Mouse (Mus musculus) spleen, adult 2 months (tissue): ENCODE measurements at regions not wholly inside any gene's neighbourhood (a gene's known extent, or its start where the extent isn't known, plus 50 kb on each side); places are given as distances from the start of the nearest gene placed in this dataset.

Experiments used
- CTCF ChIP-seq: fragments of 200-500 bp; IDR thresholded peaks from 2 replicates; pipeline ENCODE4 v1.5.1; 2011; ENCODE audit warnings: mild to moderate bottlenecking, inconsistent platforms; ENCODE audit not compliant: insufficient read depth, insufficient read length, insufficient replicate concordance; ENCODE audit errors: extremely low read depth
- POLR2A ChIP-seq: fragments of 200-500 bp; IDR thresholded peaks from 2 replicates; pipeline ENCODE4 v1.6.1; 2011; ENCODE audit warnings: low read depth, low read length, inconsistent platforms

DNA sequence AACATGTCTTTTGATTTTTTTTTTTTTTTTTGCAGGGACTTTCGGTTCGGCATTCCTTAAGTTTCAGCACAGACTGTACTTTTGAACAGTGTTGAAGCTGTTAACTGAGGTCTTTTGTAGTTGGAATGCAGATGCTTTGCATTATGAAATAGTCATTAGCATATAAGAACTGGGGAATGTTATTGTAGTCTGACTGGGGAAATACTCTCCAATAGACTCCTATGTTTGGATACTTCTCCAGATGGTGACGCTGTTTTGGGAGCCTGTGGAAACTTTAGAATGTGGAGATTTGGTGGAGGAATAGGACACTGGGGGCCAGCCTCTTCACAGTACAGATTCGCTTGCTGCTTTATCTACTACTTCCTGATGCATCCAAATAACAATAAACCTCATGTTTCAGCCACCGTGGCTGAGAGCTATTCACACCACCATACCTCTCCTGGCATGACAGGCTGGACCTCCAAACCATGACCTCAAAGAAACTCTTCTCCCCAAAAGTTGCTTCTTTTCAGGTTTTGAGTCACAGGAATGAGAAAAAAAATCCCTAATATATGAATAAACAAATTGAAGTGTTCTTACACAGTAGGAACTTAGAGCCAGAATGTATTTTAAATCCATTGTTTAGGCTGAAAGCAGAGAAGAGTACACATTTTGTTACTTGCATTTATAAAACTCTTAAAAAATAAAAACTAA is 252.9 kb downstream of the Gm21750 start:
- TF ChIP-seq POLR2A, result no peak
- TF ChIP-seq CTCF, result no peak
